Mouse (Mus musculus) midbrain, embryonic 14.5 days (tissue): ENCODE measurements around the gene Slfn14. TPM values are rescaled to one million over a fixed set of nuclear protein-coding genes. Genes with fewer than 3 reads are reported as not detected.
A peak's percentile ranks its signal among the peaks of the same experiment; 100 is the strongest.

Experiments
- ATAC-seq: fragments of 200-750 bp; cut with Nextera tagmentation; 2 replicates; pipeline ENCODE4 v1.8.0; 2017; ENCODE audit warnings: moderate number of reproducible peaks, moderate library complexity; ENCODE audit not compliant: low FRiP score, low TSS enrichment
- DNase-seq: peaks from one replicate; pipeline ENCODE4 v3.0.0-alpha.2; 2015
- H3K27ac ChIP-seq: fragments of 300-500 bp; sonication (generic); replicated peaks from 2 replicates; pipeline ENCODE4 v1.5.1; 2014; ENCODE audit warnings: mild to moderate bottlenecking, low read depth, low read length, moderate library complexity
- H3K27me3 ChIP-seq: fragments of 300-500 bp; sonication (generic); 2 replicates; pipeline ENCODE4 v1.6.1; 2014; ENCODE audit warnings: low read length, control low read depth, mixed read lengths; ENCODE audit not compliant: control insufficient read depth, insufficient read depth
- H3K36me3 ChIP-seq: fragments of 300-500 bp; sonication (generic); 2 replicates; pipeline ENCODE4 v1.6.1; 2014; ENCODE audit warnings: low read length, control low read depth; ENCODE audit not compliant: control insufficient read depth, insufficient read depth
- H3K4me1 ChIP-seq: fragments of 300-500 bp; sonication (generic); 2 replicates; pipeline ENCODE4 v1.6.1; 2014; ENCODE audit warnings: mild to moderate bottlenecking, antibody characterized with exemption, low read length, control low read depth; ENCODE audit not compliant: control insufficient read depth, insufficient read depth
- H3K4me2 ChIP-seq: fragments of 300-500 bp; sonication (generic); 2 replicates; pipeline ENCODE4 v1.6.1; 2014; ENCODE audit warnings: mild to moderate bottlenecking, low read length, moderate library complexity
- H3K4me3 ChIP-seq: fragments of 300-500 bp; sonication (generic); replicated peaks from 2 replicates; pipeline ENCODE4 v1.5.1; 2014; ENCODE audit warnings: low read depth, low read length
- H3K9ac ChIP-seq: fragments of 300-500 bp; sonication (generic); replicated peaks from 2 replicates; pipeline ENCODE4 v1.6.1; 2014; ENCODE audit warnings: mild to moderate bottlenecking, low read length, moderate library complexity
- H3K9me3 ChIP-seq: fragments of 300-500 bp; sonication (generic); 2 replicates; pipeline ENCODE4 v1.6.1; 2016; ENCODE audit warnings: low read length, control low read depth, mixed read lengths; ENCODE audit not compliant: control insufficient read depth
- WGBS: fragments of 180-500 bp; shearing (Covaris S2); extraction: QIAGEN DNeasy Blood & Tissue Kit; methylation state at CpG from one replicate; pipeline ENCODE4 v1.1.7; 2014; 5-methylcytosine and 5-hydroxymethylcytosine counted together
- polyA plus RNA-seq: library from polyadenylated mRNA; unstranded; fragments of >200 nt; fragmentation: Nextera tagmentation; extraction: Ambion mirVana; gene quantifications from 2 replicates; pipeline ENCODE4 v1.2.1, GENCODE M21; 2014

Gene Slfn14
- polyA plus RNA-seq, 1 experiment from 2014 or later = 0.05 TPM

GRCm38 (mm10) chr11:83292251-83292587 is 5.7 kb upstream of the Slfn14 start:
- Histone ChIP-seq H3K4me1 (peaks cover 16% of the 10 kb centered on the region), H3K36me3 (peaks cover 19% of the 10 kb centered on the region), H3K4me3 (peak overlapping the region; percentile 59), H3K4me2 (peak overlapping the region; percentile 90), H3K27ac (peak overlapping the region; percentile 45; the same call in 1 of the 2 replicates), H3K9me3 (no peaks in the 10 kb centered on the region), H3K27me3 (no peaks in the 10 kb centered on the region), H3K9ac (peak overlapping the region; percentile 70)
- ATAC-seq = no peak
- WGBS = 2% methylated on average over 5 of the region's 5 CpGs
- peak; percentile 4 for DNase-seq

- WGBS = under 1% methylated on average over 38 of the region's 38 CpGs
Measured at GRCm38 (mm10) chr11:83291375-83292250, 5.1 kb upstream of the Slfn14 start.

GRCm38 (mm10) chr11:83289633-83290032 is 3.1 kb upstream of the Slfn14 start:
- WGBS = 90% methylated on average over 2 of the region's 2 CpGs
- no peak for ATAC-seq
- Histone ChIP-seq H3K9me3 (no peaks in the 10 kb centered on the region), H3K9ac (no peak overlapping the region), H3K27ac (no peak overlapping the region), H3K4me3 (no peak overlapping the region), H3K4me1 (peaks cover 16% of the 10 kb centered on the region), H3K36me3 (no peaks in the 10 kb centered on the region), H3K4me2 (no peak overlapping the region), H3K27me3 (no peaks in the 10 kb centered on the region)
- DNase-seq = no peak

More at GRCm38 (mm10) chr11:83291375-83292250, 5.1 kb upstream of the Slfn14 start:
- DNase-seq (peak; percentile 96), ATAC-seq (peak; percentile 100)
- peaks cover 16% of the 10 kb centered on the region for H3K4me1 ChIP-seq
- H3K9ac ChIP-seq = peak overlapping the region; percentile 70
- peak overlapping the region; percentile 59 for H3K4me3 ChIP-seq
- peak overlapping the region; percentile 90 for H3K4me2 ChIP-seq
- H3K27me3 ChIP-seq = no peaks in the 10 kb centered on the region
- H3K27ac ChIP-seq = peak overlapping the region; percentile 50
- H3K36me3 ChIP-seq = peaks cover 15% of the 10 kb centered on the region
- H3K9me3 ChIP-seq = no peaks in the 10 kb centered on the region

- 94% methylated on average over 5 of the region's 5 CpGs for WGBS
- Histone ChIP-seq H3K9me3 (no peaks in the 10 kb centered on the region), H3K36me3 (no peaks in the 10 kb centered on the region), H3K4me2 (no peak overlapping the region), H3K27ac (no peak overlapping the region), H3K4me1 (peaks cover 16% of the 10 kb centered on the region), H3K4me3 (no peak overlapping the region), H3K9ac (no peak overlapping the region), H3K27me3 (no peaks in the 10 kb centered on the region)
- no peak for ATAC-seq
- no peak for DNase-seq
Measured at GRCm38 (mm10) chr11:83289036-83289435, 2.5 kb upstream of the Slfn14 start.

- no peaks in the 10 kb centered on the region for H3K4me1 ChIP-seq
- H3K4me3 ChIP-seq = no peak overlapping the region
- H3K27me3 ChIP-seq = no peaks in the 10 kb centered on the region
- 95% methylated on average over 4 of the region's 4 CpGs for WGBS
- H3K9ac ChIP-seq = no peak overlapping the region
- no peaks in the 10 kb centered on the region for H3K36me3 ChIP-seq
- ATAC-seq (no peak), DNase-seq (no peak)
- no peak overlapping the region for H3K27ac ChIP-seq
- no peak overlapping the region for H3K4me2 ChIP-seq
- no peaks in the 10 kb centered on the region for H3K9me3 ChIP-seq
Measured at GRCm38 (mm10) chr11:83285627-83286026, 899 bp downstream of the Slfn14 start.

GRCm38 (mm10) chr11:83282084-83282483 is 4.4 kb downstream of the Slfn14 start:
- H3K4me2 ChIP-seq = no peak overlapping the region
- no peaks in the 10 kb centered on the region for H3K36me3 ChIP-seq
- H3K27me3 ChIP-seq = no peaks in the 10 kb centered on the region
- no peak overlapping the region for H3K9ac ChIP-seq
- H3K9me3 ChIP-seq = no peaks in the 10 kb centered on the region
- 74% methylated on average over 2 of the region's 2 CpGs for WGBS
- no peaks in the 10 kb centered on the region for H3K4me1 ChIP-seq
- ATAC-seq (no peak), DNase-seq (no peak)
- no peak overlapping the region for H3K27ac ChIP-seq
- no peak overlapping the region for H3K4me3 ChIP-seq

GRCm38 (mm10) chr11:83279691-83280090 is 6.8 kb downstream of the Slfn14 start:
- no peak overlapping the region for H3K4me2 ChIP-seq
- H3K27me3 ChIP-seq = no peaks in the 10 kb centered on the region
- H3K36me3 ChIP-seq = no peaks in the 10 kb centered on the region
- H3K9me3 ChIP-seq = no peaks in the 10 kb centered on the region
- ATAC-seq = no peak
- no peak overlapping the region for H3K9ac ChIP-seq
- DNase-seq = no peak
- no peak overlapping the region for H3K4me3 ChIP-seq
- 83% methylated on average over 6 of the region's 6 CpGs for WGBS
- H3K4me1 ChIP-seq = no peaks in the 10 kb centered on the region
- no peak overlapping the region for H3K27ac ChIP-seq

- DNase-seq = no peak
- H3K4me1 ChIP-seq = no peaks in the 10 kb centered on the region
- no peak overlapping the region for H3K9ac ChIP-seq
- H3K4me2 ChIP-seq = no peak overlapping the region
- H3K9me3 ChIP-seq = no peaks in the 10 kb centered on the region
- no peak overlapping the region for H3K4me3 ChIP-seq
- no peak overlapping the region for H3K27ac ChIP-seq
- no peaks in the 10 kb centered on the region for H3K36me3 ChIP-seq
- no peak for ATAC-seq
- WGBS = 86% methylated on average over 4 of the region's 4 CpGs
- no peaks in the 10 kb centered on the region for H3K27me3 ChIP-seq
Measured at GRCm38 (mm10) chr11:83279024-83279423, 7.5 kb downstream of the Slfn14 start.

GRCm38 (mm10) chr11:83276251-83276650 is 10.3 kb downstream of the Slfn14 start:
- no peak for DNase-seq
- Histone ChIP-seq H3K9ac (no peak overlapping the region), H3K27ac (no peak overlapping the region), H3K4me2 (no peak overlapping the region), H3K4me3 (no peak overlapping the region), H3K9me3 (no peaks in the 10 kb centered on the region), H3K36me3 (no peaks in the 10 kb centered on the region), H3K27me3 (no peaks in the 10 kb centered on the region), H3K4me1 (0 out of 2 replicates have a peak, but pooled peaks cover 6% of the 10 kb centered on the region)
- ATAC-seq = no peak
- 69% methylated on average over 7 of the region's 7 CpGs for WGBS
